In genomic region chr16:18587847-18588737, GRCm38 (mm10) we compare ENCODE assay signal across 9 mouse cellular contexts. TPM values are rescaled to one million over a fixed set of nuclear protein-coding genes. Genes with fewer than 3 reads are reported as not detected.
DNase-seq lines count a peak whose midpoint lies in the region; ATAC-seq and TF ChIP-seq lines count a peak whose summit lies in the region.
"Had no signal": no experiment of that assay in that cellular context is flagged by ENCODE, and none has a peak within 500 bp of the region (broad histone marks: within the 10 kb centered on the region; RNA-seq: fewer than 3 reads in every experiment).

No protein-coding gene starts in this region.

- TF ChIP-seq CTCF in gastrocnemius, adult 2 months (IDR thresholded peaks at IDR 0.05): no peak
- no peak for TF ChIP-seq CTCF in testis, adult 2 months (IDR thresholded peaks at IDR 0.05; ENCODE audit: control insufficient read depth, insufficient read depth, insufficient replicate concordance, low read depth, low read length)

- intact Hi-C loops in gastrocnemius, adult 2 months (cut with DNase I): no loop called here
- intact Hi-C loops in gastrocnemius, postnatal 36 days (cut with DNase I): no loop called here

- no peak for ATAC-seq in liver, embryonic 12.5 days
- ATAC-seq in cerebellum, adult (ENCODE audit: insufficient number of reproducible peaks, low FRiP score, low TSS enrichment): no peak
- ATAC-seq in granulocyte monocyte progenitor cell, adult 5-6 weeks (replicated peaks; ENCODE audit: poor library complexity, severe bottlenecking): no peak

- DNase-seq in gastrocnemius, adult 2 months: no peak
- DNase-seq in gastrocnemius, postnatal 36 days: no peak
- DNase-seq in testis, postnatal 10 days (ENCODE audit: low spot score): no peak
- no peak for DNase-seq in layer of hippocampus, postnatal 10 days (ENCODE audit: low spot score in 2 of 2)

- H3K4me2 ChIP-seq in liver, embryonic 12.5 days: peak overlapping the region; percentile 17; the same call in 1 of the 2 replicates

- H3K4me1 ChIP-seq in testis, adult 2 months (ENCODE audit: control insufficient read depth, insufficient read depth, low read length): peaks cover 64% of the 10 kb centered on the region
- H3K4me1 ChIP-seq in liver, embryonic 12.5 days: peaks cover 41% of the 10 kb centered on the region

- H3K4me3 ChIP-seq in gastrocnemius, adult 2 months: peak overlapping the region; percentile 25
- peak overlapping the region; percentile 33 for H3K4me3 ChIP-seq in testis, adult 2 months (ENCODE audit: control insufficient read depth, low read depth, low read length)
- peak overlapping the region; percentile 8 for H3K4me3 ChIP-seq in liver, embryonic 12.5 days

- no peaks in the 10 kb centered on the region for H3K9me3 ChIP-seq in liver, embryonic 12.5 days (replicated peaks)

- H3K36me3 ChIP-seq in testis, adult 2 months (ENCODE audit: control insufficient read depth, insufficient read depth, low read length): no peaks in the 10 kb centered on the region
- no peaks in the 10 kb centered on the region for H3K36me3 ChIP-seq in liver, embryonic 12.5 days

- WGBS in liver, embryonic 12.5 days (ENCODE audit: insufficient replicate concordance): 3% methylated on average over 57 of the region's 57 CpGs

- no peak overlapping the region; the same call in 1 of the 2 replicates for H3K9ac ChIP-seq in liver, embryonic 12.5 days

- H3K27ac ChIP-seq in gastrocnemius, adult 2 months: no peak overlapping the region
- H3K27ac ChIP-seq in testis, adult 2 months (ENCODE audit: control insufficient read depth, insufficient read depth, low read depth, low read length): no peak overlapping the region
- no peak overlapping the region for H3K27ac ChIP-seq in liver, embryonic 12.5 days

- no peak for TF ChIP-seq POLR2A in testis, adult 2 months (IDR thresholded peaks at IDR 0.05; ENCODE audit: control insufficient read depth, low read depth, low read length)

- no peaks in the 10 kb centered on the region; the same call in 1 of the 2 replicates for H3K27me3 ChIP-seq in testis, adult 2 months (ENCODE audit: control insufficient read depth, insufficient read depth, low read length)
- peaks cover 98% of the 10 kb centered on the region for H3K27me3 ChIP-seq in liver, embryonic 12.5 days (replicated peaks)

RNA-seq across cellular contexts. Expression of gene Tbx1, which starts 2.4 kb away (rescaled TPM):
- 1 to 10 TPM; 1.2 to 4.7 TPM for total RNA-seq in gastrocnemius, adult 2 months (2021)
- 10 to 100 TPM in 1 of 2 experiments, 1 to 10 TPM in 1; 8.7 to 11.1 TPM for total RNA-seq in gastrocnemius, postnatal 36 days (2021)
- 4.2 and 6.1 TPM in 2 replicates for polyA plus RNA-seq in testis, adult 2 months (2012; rRNA removed)
- 0.08 TPM in 1 of 2 replicates, not detected in the other for polyA plus RNA-seq in liver, embryonic 12.5 days (2016; fragmentation: Nextera tagmentation; extraction: Ambion mirVana)
- total RNA-seq in layer of hippocampus, postnatal 10 days (2021): 1 to 10 TPM; 1.9 to 2.7 TPM
- not detected in 2 replicates for total RNA-seq in granulocyte monocyte progenitor cell, adult 5-6 weeks (2014; fragmentation: Nextera tagmentation)
- total RNA-seq in granulocyte monocyte progenitor cell, adult 5-6 weeks (2017): not detected in 2 replicates
- total RNA-seq: liver, adult 2 months had no signal

RNA-seq across cellular contexts. Expression of gene Gp1bb, which starts 34.1 kb away (rescaled TPM):
- not detected for total RNA-seq in gastrocnemius, adult 2 months (2021)
- total RNA-seq in gastrocnemius, postnatal 36 days (2021): not detected
- polyA plus RNA-seq in testis, adult 2 months (2012; rRNA removed): 7.8 and 10.9 TPM in 2 replicates
- polyA plus RNA-seq in liver, embryonic 12.5 days (2016; fragmentation: Nextera tagmentation; extraction: Ambion mirVana): 40.8 and 44.2 TPM in 2 replicates
- total RNA-seq in layer of hippocampus, postnatal 10 days (2021): 1 to 10 TPM; 4.9 to 5.4 TPM
- total RNA-seq in granulocyte monocyte progenitor cell, adult 5-6 weeks (2014; fragmentation: Nextera tagmentation): not detected in 2 replicates
- total RNA-seq in granulocyte monocyte progenitor cell, adult 5-6 weeks (2017): not detected in 2 replicates
- total RNA-seq: liver, adult 2 months had no signal
- polyA plus RNA-seq: liver, adult 2 months had no signal

RNA-seq across cellular contexts. Expression of gene Gm49601, which starts 38.1 kb away (rescaled TPM):
- 1 to 10 TPM in 1 of 2 experiments, under 1 TPM in 1; 0.61 to 1.1 TPM for total RNA-seq in gastrocnemius, adult 2 months (2021)
- total RNA-seq in gastrocnemius, postnatal 36 days (2021): 1 to 10 TPM in 1 of 2 experiments, under 1 TPM in 1; 0.94 to 1.5 TPM
- 9.5 and 11.6 TPM in 2 replicates for polyA plus RNA-seq in testis, adult 2 months (2012; rRNA removed)
- 0.31 and 0.61 TPM in 2 replicates for polyA plus RNA-seq in liver, embryonic 12.5 days (2016; fragmentation: Nextera tagmentation; extraction: Ambion mirVana)
- total RNA-seq in layer of hippocampus, postnatal 10 days (2021): 10 to 100 TPM; 84.8 to 98.2 TPM
- 1.9 TPM in 1 of 2 replicates, not detected in the other for total RNA-seq in granulocyte monocyte progenitor cell, adult 5-6 weeks (2014; fragmentation: Nextera tagmentation)
- not detected in 2 replicates for total RNA-seq in granulocyte monocyte progenitor cell, adult 5-6 weeks (2017)
- total RNA-seq: liver, adult 2 months had no signal
- polyA plus RNA-seq: liver, adult 2 months had no signal

RNA-seq across cellular contexts. Expression of gene Sept5, which starts 41.7 kb away (rescaled TPM):
- total RNA-seq in gastrocnemius, adult 2 months (2021): 1 to 10 TPM; 3.1 to 6.1 TPM
- 1 to 10 TPM; 2.7 TPM for total RNA-seq in gastrocnemius, postnatal 36 days (2021)
- polyA plus RNA-seq in testis, adult 2 months (2012; rRNA removed): 62.5 and 63.0 TPM in 2 replicates
- polyA plus RNA-seq in liver, embryonic 12.5 days (2016; fragmentation: Nextera tagmentation; extraction: Ambion mirVana): 2.6 and 2.8 TPM in 2 replicates
- 100 to 1,000 TPM; 543 to 588 TPM for total RNA-seq in layer of hippocampus, postnatal 10 days (2021)
- total RNA-seq in granulocyte monocyte progenitor cell, adult 5-6 weeks (2014; fragmentation: Nextera tagmentation): not detected in 2 replicates
- total RNA-seq in granulocyte monocyte progenitor cell, adult 5-6 weeks (2017): 1.8 and 2.6 TPM in 2 replicates

Comparison
In these comparisons a context has a peak if more than half of its experiments do, and no peak if none do; other contexts are left out.
1. RNA of gene Gp1bb, which starts 34.1 kb away (total RNA-seq): 4.9 to 5.4 TPM in layer of hippocampus, postnatal 10 days; not detected in gastrocnemius, postnatal 36 days, not detected in gastrocnemius, adult 2 months and not detected in granulocyte monocyte progenitor cell, adult 5-6 weeks; every median in the first group is over 4 times any median in the second.
2. RNA of gene Gm49601, which starts 38.1 kb away (total RNA-seq): 84.8 to 98.2 TPM in layer of hippocampus, postnatal 10 days; 1.9 TPM in granulocyte monocyte progenitor cell, adult 5-6 weeks, 0.94 to 1.5 TPM in gastrocnemius, postnatal 36 days and 0.61 to 1.1 TPM in gastrocnemius, adult 2 months; every median in the first group is over 10 times any median in the second.
3. Peak in every context shown above with its lines, with median percentiles within 50 percentile points of each other: H3K4me3 ChIP-seq.